Mouse (Mus musculus) heart, adult 11 months (tissue): ENCODE measurements around the gene Trmt112.

Experiments used
- DNase-seq: peaks from one replicate; pipeline ENCODE4 v3.0.0; 2022

Trmt112 gene

GRCm38 (mm10) chr19:6909507-6910289 lies at the start of gene Trmt112, which contains the start of gene Prdx5:
Gene Trmt112 (plus strand): TSS chr19:6909698.
Gene Prdx5 (minus strand): TSS chr19:6910106.
- DNase-seq: peak; percentile 99

- peak; percentile 13 for DNase-seq
These were observed 49.5 kb upstream of the Trmt112 start for GRCm38 (mm10) chr19:6859971-6860370.

- DNase-seq: peak; percentile 77
These were observed 48.8 kb upstream of the Trmt112 start for GRCm38 (mm10) chr19:6860706-6861105.

GRCm38 (mm10) chr19:6861451-6861850 lies 48.0 kb upstream of the Trmt112 start:
- DNase-seq: peak; percentile 54

GRCm38 (mm10) chr19:6869355-6869754 lies 40.1 kb upstream of the Trmt112 start:
- DNase-seq: peak; percentile 99

GRCm38 (mm10) chr19:6871574-6872271 lies 37.8 kb upstream of the Trmt112 start:
- peak; percentile 93 for DNase-seq

- peak; percentile 87 for DNase-seq
These were observed 36.8 kb upstream of the Trmt112 start for GRCm38 (mm10) chr19:6872701-6873100.

GRCm38 (mm10) chr19:6874257-6874656 lies 35.2 kb upstream of the Trmt112 start:
- DNase-seq: no peak

- peak; percentile 75 for DNase-seq
These were observed 33.7 kb upstream of the Trmt112 start for GRCm38 (mm10) chr19:6875834-6876233.

GRCm38 (mm10) chr19:6876799-6877198 lies 32.7 kb upstream of the Trmt112 start:
- peak; percentile 45 for DNase-seq

GRCm38 (mm10) chr19:6877965-6878364 lies 31.5 kb upstream of the Trmt112 start:
- DNase-seq: peak; percentile 61

- no peak for DNase-seq
These were observed 17.0 kb upstream of the Trmt112 start for GRCm38 (mm10) chr19:6892512-6892911.

- DNase-seq: peak; percentile 76
These were observed 15.6 kb upstream of the Trmt112 start for GRCm38 (mm10) chr19:6893731-6894451.

- DNase-seq: peak; percentile 85
These were observed 13.7 kb upstream of the Trmt112 start for GRCm38 (mm10) chr19:6895608-6896305.

GRCm38 (mm10) chr19:6899641-6900040 lies 9.9 kb upstream of the Trmt112 start:
- no peak for DNase-seq

- DNase-seq: peak; percentile 74
These were observed 6.5 kb upstream of the Trmt112 start for GRCm38 (mm10) chr19:6903031-6903430.

- peak; percentile 87 for DNase-seq
These were observed 4.7 kb upstream of the Trmt112 start for GRCm38 (mm10) chr19:6904846-6905245.

- DNase-seq: peak; percentile 85
These were observed 3.9 kb upstream of the Trmt112 start for GRCm38 (mm10) chr19:6905498-6906159.

GRCm38 (mm10) chr19:6906199-6906598 lies 3.3 kb upstream of the Trmt112 start:
- DNase-seq: peak; percentile 91

- DNase-seq: peak; percentile 93
These were observed 2.4 kb upstream of the Trmt112 start for GRCm38 (mm10) chr19:6907094-6907493.

- peak; percentile 89 for DNase-seq
These were observed 1.5 kb upstream of the Trmt112 start for GRCm38 (mm10) chr19:6907811-6908540.
